Mouse (Mus musculus) skeletal muscle tissue, adult 2 months (tissue): Measurements from ENCODE around the gene Rnf128.
"Not testable (repeated sequence)": the region's sequence is repeated elsewhere in the genome, so short reads cannot be mapped to it uniquely, and the experiment has no call there.

Experiments
- DNase-seq: peaks from one replicate; pipeline ENCODE4 v3.0.0-alpha.2; 2012; ENCODE audit warnings: low read depth, low spot score

Rnf128 gene

DNA sequence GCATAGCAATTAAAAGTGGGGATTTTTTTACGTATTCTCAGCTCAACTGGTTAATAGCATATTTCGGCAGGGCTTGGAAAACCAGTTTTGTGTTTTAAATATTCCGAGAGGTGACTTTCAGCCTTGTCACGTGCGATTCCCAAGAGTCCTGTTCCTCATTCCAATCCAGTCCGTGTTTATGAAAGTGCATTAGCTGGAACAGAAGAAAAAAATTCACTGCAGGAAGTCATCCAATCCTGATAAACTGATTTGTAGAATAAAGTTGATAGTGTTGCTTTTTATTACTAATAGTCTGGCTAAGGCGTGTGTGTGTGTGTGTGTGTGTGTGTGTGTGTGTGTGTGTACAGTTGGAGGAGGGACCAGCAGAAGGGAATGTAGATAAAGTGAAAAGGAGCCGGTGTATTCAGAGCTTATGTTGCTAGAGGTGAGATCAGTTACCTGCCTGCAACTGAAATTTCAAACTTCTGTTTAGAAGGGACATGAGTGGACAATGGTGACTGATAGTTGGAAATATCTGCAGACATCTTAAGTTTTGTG is at the start of gene Rnf128:
TSS of gene Rnf128 (plus strand) at position 392 of the 537 bp plus-strand sequence.
- DNase-seq, result no peak

GRCm38 (mm10) chrX:139516156-139516555 is 47.0 kb upstream of the Rnf128 start:
- DNase-seq, result no peak

DNA sequence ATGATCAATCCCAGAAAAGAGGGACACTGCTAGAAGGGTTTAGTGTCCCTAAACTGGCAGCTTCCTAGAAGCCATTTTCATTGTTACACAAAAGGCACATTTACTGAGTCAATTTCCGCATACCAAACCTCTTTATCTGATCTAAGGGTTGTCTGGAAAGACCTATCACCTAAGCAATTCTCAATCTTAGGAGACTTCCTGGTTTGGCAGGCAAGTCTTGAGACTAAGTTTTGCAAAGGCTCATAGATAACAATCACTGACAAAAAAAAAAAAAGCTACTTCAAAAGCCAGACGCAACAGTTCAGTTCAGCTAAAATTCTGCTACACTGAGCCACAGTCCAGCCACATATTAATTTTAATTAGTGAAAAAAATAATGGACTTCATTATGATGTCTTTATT is 43.9 kb upstream of the Rnf128 start:
- no peak for DNase-seq

GRCm38 (mm10) chrX:139524303-139525091 is 38.6 kb upstream of the Rnf128 start:
- no peak for DNase-seq

DNA sequence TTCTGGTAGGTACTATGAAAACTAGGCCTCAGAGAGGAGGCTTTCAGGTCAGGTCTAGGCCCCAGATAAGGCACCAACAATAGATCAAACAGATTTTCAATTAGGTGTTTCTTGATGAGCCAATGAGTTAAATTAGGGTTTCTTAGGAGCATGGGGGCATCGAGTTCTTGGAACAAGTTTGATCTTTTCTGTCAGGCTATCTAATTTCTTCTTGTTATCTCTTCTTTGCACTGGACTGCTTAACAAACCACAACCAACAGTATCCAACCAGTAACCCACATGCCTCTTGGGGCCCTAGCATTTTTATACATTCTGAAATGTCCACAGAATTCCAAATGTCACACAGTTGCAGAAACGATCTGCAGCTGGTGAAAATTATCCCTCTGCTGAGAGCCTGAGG is 37.4 kb upstream of the Rnf128 start:
- no peak for DNase-seq

DNA sequence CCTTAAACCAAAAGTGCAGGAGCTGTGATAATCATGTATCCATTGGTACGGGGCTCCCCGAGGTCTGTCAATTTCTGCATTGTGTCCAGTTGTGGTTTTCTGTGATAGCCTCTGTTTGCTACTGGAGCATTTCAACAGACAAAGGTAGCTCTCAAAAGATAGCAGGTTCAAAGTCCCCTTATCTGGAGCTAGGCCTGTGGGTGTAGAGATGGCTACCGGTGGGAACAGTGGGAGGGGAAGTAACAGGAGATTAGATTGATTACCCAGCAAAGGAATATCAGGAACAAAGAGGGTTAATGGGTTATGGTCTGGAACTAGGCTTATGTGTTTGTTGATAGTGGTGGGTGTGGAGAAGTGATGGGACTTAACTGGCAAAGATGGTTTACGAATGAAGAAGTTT is 36.1 kb upstream of the Rnf128 start:
- DNase-seq, result no peak

DNA sequence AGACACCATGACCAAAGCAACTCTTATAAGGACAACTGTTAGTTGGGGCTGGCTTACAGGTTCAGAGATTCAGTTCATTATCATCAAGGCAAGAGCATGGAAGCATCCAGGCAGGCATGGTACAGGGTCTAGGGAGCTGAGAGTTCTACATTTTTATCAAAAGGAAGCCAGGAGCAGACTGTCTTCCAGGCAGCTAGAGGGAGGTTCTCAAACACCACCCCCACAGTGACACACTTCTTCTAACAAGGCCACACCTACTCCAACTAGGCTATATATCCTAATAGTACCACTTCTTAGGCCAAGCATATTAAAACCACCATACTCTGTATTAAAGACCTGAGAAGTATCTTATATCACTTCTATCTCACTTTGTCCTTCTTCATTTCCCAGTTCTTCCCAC is 33.4 kb upstream of the Rnf128 start:
- DNase-seq, result no peak

DNA sequence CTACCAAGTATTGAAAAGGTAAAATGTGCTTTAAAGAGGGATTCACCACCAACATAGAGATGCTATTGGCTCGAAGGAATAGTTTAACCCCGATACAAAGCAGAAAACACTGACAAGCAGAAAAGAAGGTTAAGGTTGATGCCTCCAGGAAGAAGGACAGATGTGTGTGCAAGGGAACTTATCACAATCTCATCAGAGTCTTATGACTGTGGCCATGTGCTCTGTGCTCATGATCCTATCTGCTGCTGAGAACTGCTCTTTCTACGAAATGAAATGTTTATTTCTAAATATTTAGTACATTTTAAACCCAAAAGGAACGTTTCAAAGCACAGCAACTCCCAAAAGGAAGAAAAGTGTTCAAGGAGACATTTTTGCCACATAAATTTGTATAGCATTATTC is 30.8 kb upstream of the Rnf128 start:
- DNase-seq, result no peak

GRCm38 (mm10) chrX:139537641-139538397 is 25.3 kb upstream of the Rnf128 start:
- no peak for DNase-seq

DNA sequence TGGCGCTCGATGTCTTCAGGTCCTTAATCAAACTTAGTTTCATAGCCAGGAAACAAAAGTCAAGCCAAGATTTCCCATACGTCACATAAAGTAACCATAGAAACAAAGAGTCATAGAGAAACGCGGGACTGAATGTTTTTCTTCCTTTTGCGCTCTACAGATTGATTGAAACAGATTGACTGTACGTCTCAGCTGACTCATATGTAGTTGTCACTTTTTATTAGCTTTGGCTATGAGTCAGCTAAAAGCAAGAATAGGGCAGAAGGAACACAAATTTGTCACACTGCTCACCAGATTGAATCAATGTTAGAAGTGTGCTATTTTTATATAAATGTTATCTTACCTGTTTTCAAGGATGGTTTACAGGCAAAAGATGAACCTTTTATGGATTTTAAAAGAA is 19.4 kb upstream of the Rnf128 start:
- no peak for DNase-seq

- DNase-seq, result no peak
These were observed 12.7 kb upstream of the Rnf128 start for GRCm38 (mm10) chrX:139550456-139550855.

DNA sequence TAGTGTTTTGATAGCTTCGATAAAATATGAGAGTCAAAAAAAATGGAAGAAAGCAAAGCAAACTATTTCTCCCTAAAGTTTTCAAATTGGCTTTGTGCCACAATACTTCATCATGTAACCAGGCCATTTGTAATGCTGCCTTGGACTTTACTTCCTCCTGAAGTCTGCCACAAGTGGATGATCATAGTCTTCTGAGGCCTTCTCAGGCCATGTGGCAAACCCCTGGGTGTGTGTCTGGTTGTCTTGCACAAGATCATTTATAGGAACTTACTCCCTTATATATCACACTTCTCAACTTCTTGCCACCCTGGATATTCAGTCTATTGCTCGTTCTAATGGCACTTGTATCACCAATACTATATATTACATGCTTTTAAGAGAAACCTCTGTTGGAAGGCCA is 11.0 kb upstream of the Rnf128 start:
- DNase-seq, result no peak

DNA sequence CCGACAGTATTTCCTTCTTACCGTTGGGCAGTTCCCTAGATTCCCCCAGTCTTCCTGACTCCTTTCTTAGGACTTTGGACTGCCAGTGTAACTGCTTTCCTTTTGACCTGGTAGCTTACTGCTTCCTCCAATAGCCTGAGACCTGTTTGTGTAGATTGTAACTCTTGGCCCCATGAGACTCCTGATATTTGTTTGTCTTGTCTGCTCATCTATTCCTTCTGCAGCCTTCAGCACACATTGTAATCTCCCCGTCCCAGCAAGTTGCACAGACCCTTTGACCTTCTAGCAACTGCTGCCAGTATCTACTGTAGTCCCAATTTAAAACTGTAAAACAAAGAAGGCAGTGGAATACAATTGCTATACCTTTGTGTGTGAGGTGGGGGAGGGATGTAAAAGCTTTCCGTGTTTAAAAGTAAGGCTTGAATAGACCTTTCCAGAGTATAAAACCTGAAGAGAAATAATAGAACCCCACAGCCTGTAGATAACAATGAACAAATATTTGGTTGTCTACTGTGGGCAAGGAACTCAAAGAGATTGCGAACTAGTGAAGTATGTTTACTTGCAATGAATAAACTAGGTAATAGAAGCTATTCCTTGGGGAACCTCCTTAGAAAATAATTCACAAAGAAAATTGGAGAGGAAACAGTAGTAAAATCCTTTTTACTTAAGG is 726 bp upstream of the Rnf128 start:
- no peak for DNase-seq

DNA sequence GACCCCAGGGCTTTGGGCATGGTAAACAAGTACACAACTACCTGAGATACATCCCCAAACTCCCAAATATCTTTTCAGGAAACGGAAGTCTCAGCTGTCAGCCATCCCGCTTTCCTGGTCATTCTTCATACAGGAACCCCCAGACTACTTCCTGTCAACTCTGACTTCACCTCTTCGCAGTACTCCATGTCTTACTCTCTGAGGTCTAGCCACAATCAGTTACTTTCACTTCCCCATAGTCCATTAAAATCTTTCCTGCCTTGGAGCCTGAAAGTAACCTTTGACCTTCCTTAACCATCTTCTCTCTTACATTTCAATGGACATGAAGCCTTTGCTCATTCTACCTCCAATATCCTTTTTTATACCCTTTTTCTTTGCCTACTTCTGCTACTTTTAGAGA is 6.9 kb downstream of the Rnf128 start:
- no peak for DNase-seq

DNA sequence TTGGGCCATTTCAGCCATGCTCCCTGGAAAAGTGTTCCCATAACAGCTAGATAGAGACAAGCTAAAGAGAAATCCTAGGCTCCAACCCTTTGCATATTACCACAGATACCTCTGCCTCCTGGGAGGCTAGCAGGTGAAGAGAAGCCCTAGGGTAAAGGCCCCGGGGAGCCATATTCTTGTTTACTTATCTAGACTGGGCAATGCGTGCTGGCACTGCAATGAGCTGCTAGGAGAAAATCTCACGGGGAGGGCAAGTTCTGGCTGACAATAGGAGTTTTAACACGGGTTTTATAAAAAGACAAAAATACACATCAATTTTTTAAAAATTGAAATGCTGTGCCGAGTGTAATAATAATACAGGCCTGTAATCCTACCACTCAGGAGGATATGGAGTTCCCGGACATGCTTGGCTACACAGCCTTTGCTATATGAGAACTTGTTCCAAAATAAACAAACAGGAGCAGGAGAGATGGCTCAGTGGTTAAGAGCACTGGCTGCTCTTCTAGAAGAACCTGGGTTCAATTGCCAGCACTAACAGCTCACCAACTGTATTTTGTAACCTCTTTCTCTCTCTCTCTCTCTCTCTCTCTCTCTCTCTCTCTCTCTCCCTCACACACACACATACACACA is 15.6 kb downstream of the Rnf128 start:
- no peak for DNase-seq

DNA sequence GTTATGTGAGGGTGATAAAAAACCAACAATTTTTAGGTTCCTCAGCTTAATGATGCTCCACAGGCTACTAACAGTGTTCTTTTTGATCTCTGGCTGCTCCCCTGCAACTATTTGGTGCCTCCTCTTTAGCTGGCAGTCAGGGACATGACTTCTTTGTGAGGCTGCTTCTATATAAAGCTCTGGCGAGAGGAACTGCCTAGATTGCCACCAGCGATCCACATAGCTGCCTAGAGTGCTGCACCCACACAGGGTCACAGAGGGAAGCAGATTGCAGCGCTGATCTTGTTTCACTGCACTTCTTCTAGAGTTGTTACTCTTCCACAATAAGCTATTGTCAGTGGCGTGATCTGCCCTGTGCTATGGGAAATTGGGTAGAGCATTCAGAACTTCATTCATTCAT is 20.5 kb downstream of the Rnf128 start:
- peak; percentile 30 for DNase-seq

DNA sequence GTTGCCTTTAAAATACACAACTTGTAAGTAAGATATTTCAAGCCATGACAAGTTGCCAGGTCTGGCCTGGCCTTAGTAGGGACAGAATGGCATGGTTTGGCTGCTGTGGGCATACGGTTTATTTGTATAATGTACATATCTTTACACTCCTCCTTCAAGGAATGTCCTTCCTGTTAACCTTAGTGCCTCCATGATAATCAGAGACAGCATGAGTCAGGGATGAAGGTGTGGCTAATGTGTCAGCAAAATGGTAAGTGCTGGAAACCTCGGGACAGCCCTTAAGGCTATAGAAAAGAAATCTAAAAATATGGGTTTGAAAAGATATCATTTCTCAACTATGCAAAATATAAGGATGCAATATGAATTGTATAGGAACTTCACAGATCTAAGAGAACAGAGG is 23.6 kb downstream of the Rnf128 start:
- not testable (repeated sequence) for DNase-seq

DNA sequence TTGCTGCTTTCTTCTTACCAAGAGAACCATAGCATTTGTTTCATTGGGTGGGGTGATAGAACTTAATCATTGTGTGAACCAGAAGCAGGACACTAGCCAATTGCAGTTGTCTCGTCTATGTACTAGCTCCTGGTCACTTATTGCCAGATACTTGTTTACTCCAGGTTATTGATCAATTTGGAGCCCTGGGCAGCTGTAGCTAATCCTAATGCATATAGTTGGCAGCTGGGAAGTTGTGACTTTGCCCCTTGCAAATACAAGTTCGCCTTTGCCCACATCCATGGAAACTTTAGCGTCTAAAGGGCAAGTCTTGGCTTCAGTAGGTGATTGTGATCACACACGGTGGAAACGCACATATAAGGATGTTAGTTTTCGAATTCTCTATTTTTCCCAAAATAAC is 33.3 kb downstream of the Rnf128 start:
- no peak for DNase-seq

- DNase-seq, result peak; percentile 65
These were observed 47.1 kb downstream of the Rnf128 start for GRCm38 (mm10) chrX:139610033-139610764.

DNA sequence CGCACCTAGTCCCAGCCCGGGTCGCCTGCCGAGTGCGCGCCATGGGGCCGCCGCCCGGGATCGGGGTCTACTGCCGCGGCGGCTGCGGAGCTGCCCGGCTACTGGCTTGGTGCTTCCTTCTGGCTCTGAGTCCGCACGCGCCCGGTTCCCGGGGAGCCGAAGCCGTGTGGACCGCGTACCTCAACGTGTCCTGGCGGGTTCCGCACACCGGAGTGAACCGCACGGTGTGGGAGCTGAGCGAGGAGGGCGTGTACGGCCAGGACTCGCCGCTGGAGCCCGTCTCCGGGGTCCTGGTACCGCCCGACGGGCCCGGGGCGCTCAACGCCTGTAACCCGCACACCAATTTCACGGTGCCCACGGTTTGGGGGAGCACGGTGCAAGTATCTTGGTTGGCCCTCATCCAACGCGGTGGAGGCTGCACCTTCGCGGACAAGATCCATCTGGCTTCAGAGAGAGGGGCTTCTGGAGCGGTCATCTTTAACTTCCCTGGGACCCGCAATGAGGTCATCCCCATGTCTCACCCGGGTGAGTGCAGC is 47.7 kb downstream of the Rnf128 start:
- no peak for DNase-seq

- no peak for DNase-seq
These were observed 51.6 kb downstream of the Rnf128 start for GRCm38 (mm10) chrX:139614761-139615160.
